In the genomic region with DNA sequence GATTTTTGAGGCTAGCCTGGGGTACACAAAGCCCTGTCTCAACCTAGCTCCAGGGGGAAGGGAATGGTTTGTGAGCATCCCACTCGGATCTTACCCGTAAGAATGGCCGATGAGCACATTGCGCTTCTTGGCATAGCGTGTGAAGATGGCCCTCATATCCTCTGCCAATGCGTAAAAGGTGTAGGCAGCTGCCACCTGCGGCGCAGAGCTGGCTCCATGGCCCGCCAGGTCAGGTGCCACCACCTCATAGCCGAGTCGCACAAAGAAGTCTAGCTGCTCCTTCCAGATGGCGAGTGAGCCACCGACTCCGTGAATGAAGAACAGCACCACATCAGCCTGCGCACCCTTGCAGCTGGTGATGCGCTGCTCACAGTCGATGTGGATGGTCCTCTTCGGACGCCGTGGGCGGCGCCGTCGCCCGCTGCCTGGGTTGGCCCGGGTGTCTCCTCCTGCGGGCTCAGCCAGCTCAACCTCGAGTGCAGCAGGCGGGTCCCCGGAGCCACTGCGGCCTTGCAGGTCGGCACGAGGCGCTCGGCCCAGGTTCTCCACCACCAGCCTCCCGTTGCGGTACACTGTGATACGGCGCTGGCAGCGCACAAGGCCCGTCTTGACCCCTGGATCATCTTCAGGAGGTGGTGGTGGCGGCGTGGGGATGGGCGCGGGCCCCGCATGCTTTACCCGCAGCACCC, we compare ENCODE assay signal across 12 mouse cellular contexts. TPM values are rescaled to one million over a fixed set of nuclear protein-coding genes. Genes with fewer than 3 reads are reported as not detected.
DNase-seq lines count a peak whose midpoint lies in the region; ATAC-seq lines count a peak whose summit lies in the region.
"Had no signal": no experiment of that assay in that cellular context is flagged by ENCODE, and none has a peak within 500 bp of the region (broad histone marks: within the 10 kb centered on the region; RNA-seq: fewer than 3 reads in every experiment).

No protein-coding gene starts in this region.

- no peaks in the 10 kb centered on the region for H3K9me3 ChIP-seq in embryonic facial prominence, embryonic 10.5 days
- H3K9me3 ChIP-seq in midbrain, embryonic 13.5 days: no peaks in the 10 kb centered on the region
- H3K9me3 ChIP-seq: megakaryocyte, embryonic 14.5 days had no signal

- peak overlapping the region; percentile 90 for H3K4me3 ChIP-seq in embryonic facial prominence, embryonic 10.5 days
- H3K4me3 ChIP-seq in midbrain, embryonic 13.5 days (replicated peaks): peak overlapping the region; percentile 82
- H3K4me3 ChIP-seq: megakaryocyte, embryonic 14.5 days had no signal

- H3K27me3 ChIP-seq in embryonic facial prominence, embryonic 10.5 days (replicated peaks; ENCODE audit: low read depth, poor library complexity, severe bottlenecking): peaks cover 20% of the 10 kb centered on the region
- H3K27me3 ChIP-seq in midbrain, embryonic 13.5 days: no peaks in the 10 kb centered on the region

- ATAC-seq in midbrain, embryonic 13.5 days: no peak

- H3K4me2 ChIP-seq in midbrain, embryonic 13.5 days (replicated peaks): peak overlapping the region; percentile 78

- WGBS in embryonic facial prominence, embryonic 10.5 days: 75% methylated on average over 47 of the region's 47 CpGs
- WGBS in midbrain, embryonic 13.5 days: 84% methylated on average over 47 of the region's 47 CpGs

- no peak overlapping the region for H3K27ac ChIP-seq in embryonic facial prominence, embryonic 10.5 days (replicated peaks)
- H3K27ac ChIP-seq in midbrain, embryonic 13.5 days: no peak overlapping the region

- peak; percentile 8 for DNase-seq in adrenal gland, postnatal 10 days
- DNase-seq in adrenal gland, adult 18-20 months (ENCODE audit: low spot score in 2 of 2): no peak
- peak; percentile 22 for DNase-seq in layer of hippocampus, adult 9-11 months
- DNase-seq in layer of hippocampus, adult 11-12 months (ENCODE audit: low spot score): no peak
- DNase-seq in embryonic facial prominence, embryonic 10.5 days (ENCODE audit: low spot score): no peak
- no peak for DNase-seq in lung, postnatal 10 days
- no peak for DNase-seq in thymus, postnatal 14 days
- DNase-seq: gastrocnemius, postnatal 10 days; heart, postnatal 36 days; kidney, postnatal 4 days had no signal

- H3K9ac ChIP-seq in midbrain, embryonic 13.5 days (replicated peaks): peak overlapping the region; percentile 90

- H3K36me3 ChIP-seq in embryonic facial prominence, embryonic 10.5 days (replicated peaks): peaks cover 60% of the 10 kb centered on the region
- H3K36me3 ChIP-seq in midbrain, embryonic 13.5 days: peaks cover 49% of the 10 kb centered on the region

- peaks cover 48% of the 10 kb centered on the region for H3K4me1 ChIP-seq in embryonic facial prominence, embryonic 10.5 days
- peaks cover 61% of the 10 kb centered on the region for H3K4me1 ChIP-seq in midbrain, embryonic 13.5 days (replicated peaks)

RNA-seq across cellular contexts. Expression of gene Abhd8, which starts 2.2 kb away (rescaled TPM):
- 10 to 100 TPM; 38.8 to 47.5 TPM for total RNA-seq in adrenal gland, postnatal 10 days (2021)
- total RNA-seq in adrenal gland, adult 18-20 months (2021): 10 to 100 TPM; 43.5 to 72.2 TPM
- polyA plus RNA-seq in embryonic facial prominence, embryonic 10.5 days (2016; fragmentation: Nextera tagmentation; extraction: Ambion mirVana): 66.4 and 69.4 TPM in 2 replicates
- polyA plus RNA-seq in midbrain, embryonic 13.5 days (2015; fragmentation: Nextera tagmentation; extraction: Ambion mirVana): 114 and 133 TPM in 2 replicates

RNA-seq across cellular contexts. Expression of gene Mrpl34, which starts 3.5 kb away (rescaled TPM):
- 100 to 1,000 TPM; 141 to 156 TPM for total RNA-seq in adrenal gland, postnatal 10 days (2021)
- 100 to 1,000 TPM; 103 to 130 TPM for total RNA-seq in adrenal gland, adult 18-20 months (2021)
- 223 and 236 TPM in 2 replicates for polyA plus RNA-seq in embryonic facial prominence, embryonic 10.5 days (2016; fragmentation: Nextera tagmentation; extraction: Ambion mirVana)
- 242 TPM in 2 replicates for polyA plus RNA-seq in midbrain, embryonic 13.5 days (2015; fragmentation: Nextera tagmentation; extraction: Ambion mirVana)

RNA-seq across cellular contexts. Expression of gene Dda1, which starts 7.7 kb away (rescaled TPM):
- total RNA-seq in adrenal gland, postnatal 10 days (2021): 10 to 100 TPM; 46.1 to 48.5 TPM
- 10 to 100 TPM; 63.8 to 67.8 TPM for total RNA-seq in adrenal gland, adult 18-20 months (2021)
- 131 and 134 TPM in 2 replicates for polyA plus RNA-seq in embryonic facial prominence, embryonic 10.5 days (2016; fragmentation: Nextera tagmentation; extraction: Ambion mirVana)
- 197 TPM in 2 replicates for polyA plus RNA-seq in midbrain, embryonic 13.5 days (2015; fragmentation: Nextera tagmentation; extraction: Ambion mirVana)

RNA-seq across cellular contexts. Expression of gene Ano8, which starts 24.5 kb away (rescaled TPM):
- total RNA-seq in adrenal gland, postnatal 10 days (2021): 10 to 100 TPM; 14.1 to 21.4 TPM
- 10 to 100 TPM; 13.6 to 13.9 TPM for total RNA-seq in adrenal gland, adult 18-20 months (2021)
- 2.4 and 3.2 TPM in 2 replicates for polyA plus RNA-seq in embryonic facial prominence, embryonic 10.5 days (2016; fragmentation: Nextera tagmentation; extraction: Ambion mirVana)
- polyA plus RNA-seq in midbrain, embryonic 13.5 days (2015; fragmentation: Nextera tagmentation; extraction: Ambion mirVana): 5.3 and 9.3 TPM in 2 replicates

RNA-seq across cellular contexts. Expression of gene Gtpbp3, which starts 26.6 kb away (rescaled TPM):
- 10 to 100 TPM; 18.5 to 29.5 TPM for total RNA-seq in adrenal gland, postnatal 10 days (2021)
- total RNA-seq in adrenal gland, adult 18-20 months (2021): 10 to 100 TPM; 19.0 to 22.8 TPM
- polyA plus RNA-seq in embryonic facial prominence, embryonic 10.5 days (2016; fragmentation: Nextera tagmentation; extraction: Ambion mirVana): 24.5 and 25.3 TPM in 2 replicates
- polyA plus RNA-seq in midbrain, embryonic 13.5 days (2015; fragmentation: Nextera tagmentation; extraction: Ambion mirVana): 11.6 and 13.2 TPM in 2 replicates

Comparison
In these comparisons a context has a peak if more than half of its experiments do, and no peak if none do; other contexts are left out.
1. DNase-seq: peak in adrenal gland, postnatal 10 days (single experiment) and layer of hippocampus, adult 9-11 months (single experiment); none in adrenal gland, adult 18-20 months (0 of 2), layer of hippocampus, adult 11-12 months (single experiment), embryonic facial prominence, embryonic 10.5 days (single experiment), lung, postnatal 10 days (single experiment) and thymus, postnatal 14 days (single experiment).